Mouse (Mus musculus) mature B cell (primary cell): ENCODE measurements around the gene Clptm1l.

Experiments
- in situ Hi-C: fragments of 300-500 bp; cut with MboI; formaldehyde crosslinking; loops from 2 replicates; pipeline ENCODE4 v1.14.3; 2019

The Clptm1l gene

DNA sequence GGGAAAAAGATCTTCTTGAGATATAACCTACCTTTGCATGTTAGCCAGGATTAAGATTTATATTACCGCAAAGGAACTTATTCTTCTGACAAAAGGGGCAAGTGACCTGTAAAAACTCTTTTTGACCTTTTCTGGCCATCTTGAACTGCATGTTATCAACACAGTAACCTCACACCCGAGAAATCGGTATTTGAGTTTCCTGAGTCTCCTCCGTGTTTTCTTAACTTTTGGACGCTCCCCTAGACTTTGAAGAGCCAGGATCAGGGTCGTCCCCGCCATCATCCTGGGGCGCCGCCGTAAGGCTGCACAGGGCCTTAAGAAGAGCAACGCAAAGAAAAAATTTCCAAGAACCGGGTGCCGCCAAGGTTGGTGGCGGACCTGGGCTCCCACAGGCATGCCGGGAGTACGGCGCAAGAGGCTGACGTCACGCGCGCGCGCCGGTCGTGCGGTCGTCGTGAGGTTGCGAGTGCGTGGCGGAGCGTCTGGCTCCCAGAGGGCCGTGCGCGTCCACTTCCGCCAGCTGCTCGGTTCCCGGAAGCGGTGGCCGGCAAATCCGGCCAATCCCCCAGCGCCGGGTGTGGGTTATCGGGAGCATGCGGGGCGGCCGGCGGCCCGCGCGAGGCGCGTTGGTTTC, at the start of gene Clptm1l:
Gene Clptm1l, plus strand, starts transcription at position 485 of the 634 bp plus-strand sequence.
- in situ Hi-C loops = no loop called here

DNA sequence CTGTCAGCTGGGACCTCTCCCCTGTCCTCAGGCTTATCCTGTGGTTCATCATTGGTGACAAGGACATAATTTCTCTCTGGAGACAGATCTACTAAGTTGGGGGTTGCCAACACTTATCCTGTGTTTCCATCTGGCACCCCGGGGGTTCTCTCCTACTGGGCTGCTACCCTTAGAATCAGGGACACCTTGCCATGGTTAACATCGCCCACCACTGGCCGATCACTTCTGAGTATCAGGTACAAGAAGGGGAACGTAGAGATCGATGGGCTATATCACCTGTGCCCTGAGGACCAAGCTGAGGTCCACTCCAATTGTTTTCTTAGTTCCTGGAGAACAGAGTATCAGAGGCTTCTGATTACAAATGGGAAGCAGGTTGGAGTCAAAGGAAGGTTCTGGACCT, 39.6 kb upstream of the Clptm1l start:
- in situ Hi-C loops = no loop called here

DNA sequence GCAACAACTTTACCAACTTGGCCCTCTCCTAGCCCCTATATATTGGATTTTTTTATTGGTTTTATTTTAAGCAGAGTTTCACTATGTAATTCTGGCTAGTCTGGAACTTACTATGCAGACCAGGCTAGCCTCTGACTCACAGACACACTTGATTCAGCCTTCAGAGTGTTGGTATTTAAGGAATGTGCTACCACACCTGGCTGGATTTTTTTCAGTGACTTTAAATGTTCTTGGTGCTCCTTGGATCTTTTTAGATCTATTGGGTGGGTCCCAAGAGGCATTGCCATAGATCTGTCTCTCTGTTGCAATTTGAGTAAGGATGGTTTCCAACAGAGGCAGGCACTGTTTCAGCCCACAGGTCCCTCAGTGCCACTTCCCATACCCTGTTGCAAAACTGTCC, 28.8 kb upstream of the Clptm1l start:
- in situ Hi-C loops = no loop called here

DNA sequence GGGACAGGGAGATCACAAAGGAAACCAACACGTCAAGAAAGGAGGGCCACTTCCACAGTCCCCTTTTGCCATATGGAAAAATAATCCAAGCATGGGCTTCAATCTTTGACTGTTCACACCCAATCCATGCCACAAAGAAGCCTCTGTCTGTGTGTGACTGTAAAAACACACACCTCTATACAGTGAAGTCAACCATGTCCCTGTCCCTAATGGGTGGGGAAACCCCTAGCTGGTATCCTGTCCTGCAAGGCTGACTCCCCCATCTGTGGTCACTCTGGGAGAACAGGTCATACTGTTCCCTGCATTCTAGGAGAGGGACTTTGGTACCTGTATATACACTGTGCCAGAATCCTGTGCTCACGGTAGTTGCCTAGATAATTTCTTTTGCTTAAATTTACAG, 26.5 kb upstream of the Clptm1l start:
- in situ Hi-C loops = no loop called here

GRCm38 (mm10) chr13:73591488-73591887, 12.3 kb upstream of the Clptm1l start:
- in situ Hi-C loops = no loop called here

GRCm38 (mm10) chr13:73592546-73592945, 11.3 kb upstream of the Clptm1l start:
- in situ Hi-C loops = no loop called here

DNA sequence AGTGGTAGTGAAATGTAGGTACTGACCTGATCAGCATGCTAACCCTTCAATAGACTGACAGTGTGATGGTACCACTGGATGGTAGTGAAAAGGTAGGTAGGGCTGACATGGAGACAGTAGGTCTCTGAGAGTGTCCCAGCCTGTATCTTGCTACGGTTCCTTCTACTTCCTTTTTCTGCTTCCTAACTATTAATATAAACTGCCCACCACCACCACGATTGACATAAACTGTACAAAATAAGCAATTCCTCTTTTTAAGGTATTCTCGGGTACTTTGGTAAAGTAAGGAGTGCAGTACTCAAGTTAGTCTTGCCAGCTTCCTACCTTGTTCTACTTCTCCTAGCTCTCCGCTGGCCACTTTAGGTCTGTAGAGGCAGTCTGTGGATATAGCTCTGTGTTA, 7.5 kb upstream of the Clptm1l start:
- in situ Hi-C loops = no loop called here

GRCm38 (mm10) chr13:73600217-73600616, 3.6 kb upstream of the Clptm1l start:
- in situ Hi-C loops = no loop called here

DNA sequence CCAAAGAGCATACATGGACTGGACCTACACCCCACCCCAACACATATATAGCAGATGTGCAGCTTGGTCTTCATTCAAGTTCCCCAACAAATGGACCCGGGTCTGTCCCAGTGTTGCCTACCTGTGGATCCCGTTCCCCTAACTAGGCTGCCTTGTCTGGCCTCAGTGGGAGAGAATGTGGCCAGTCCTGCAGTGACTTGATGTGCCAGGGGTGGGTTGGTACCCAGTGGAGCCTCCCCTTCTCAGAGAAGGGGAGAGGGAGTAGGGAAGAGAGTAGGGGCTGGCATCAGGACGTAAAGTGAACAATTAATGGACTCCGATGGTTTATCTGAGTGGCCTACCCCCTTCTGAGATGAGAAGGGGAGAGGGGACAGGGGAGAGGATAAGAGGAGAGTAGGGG, 760 bp upstream of the Clptm1l start:
- in situ Hi-C loops = no loop called here

DNA sequence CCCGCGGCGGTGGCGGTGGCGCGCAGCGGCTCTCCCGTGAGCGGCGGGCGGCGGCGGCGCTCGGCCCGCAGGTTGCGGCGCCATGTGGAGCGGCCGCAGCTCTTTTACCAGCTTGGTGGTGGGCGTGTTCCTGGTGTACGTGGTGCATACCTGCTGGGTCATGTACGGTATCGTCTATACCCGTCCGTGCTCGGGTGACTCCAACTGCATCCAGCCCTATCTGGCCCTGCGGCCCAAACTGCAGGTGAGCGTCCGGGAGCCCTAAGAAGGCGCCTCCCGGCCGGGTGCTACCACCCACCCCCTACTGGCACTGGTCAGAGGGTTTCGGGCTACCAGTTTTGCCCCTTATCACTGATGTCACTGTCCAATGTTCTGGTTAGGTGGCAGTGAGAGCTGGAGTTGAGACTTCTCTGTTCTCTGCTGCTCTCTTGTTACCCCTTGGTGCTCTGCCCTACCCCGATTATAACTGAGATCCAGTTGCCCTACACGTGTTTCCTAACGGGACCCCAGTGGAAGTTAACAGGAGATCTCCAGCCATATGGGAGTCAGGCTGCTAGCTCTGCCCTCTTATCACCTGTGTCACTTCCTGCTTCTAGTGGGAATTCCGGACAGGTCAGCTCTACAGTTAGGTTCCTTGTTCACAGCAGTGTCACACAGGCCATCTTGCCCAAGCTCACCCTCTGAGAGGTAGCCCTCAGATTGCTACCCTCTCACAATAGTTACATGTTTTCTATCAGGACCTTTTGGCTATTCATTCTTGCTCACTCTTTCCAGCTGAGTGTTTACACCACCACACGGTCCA, 551 bp downstream of the Clptm1l start:
- in situ Hi-C loops = no loop called here

GRCm38 (mm10) chr13:73618406-73618805, 14.6 kb downstream of the Clptm1l start:
- in situ Hi-C loops = no loop called here

- in situ Hi-C loops = no loop called here
These were observed 16.8 kb downstream of the Clptm1l start for GRCm38 (mm10) chr13:73620637-73621036.

DNA sequence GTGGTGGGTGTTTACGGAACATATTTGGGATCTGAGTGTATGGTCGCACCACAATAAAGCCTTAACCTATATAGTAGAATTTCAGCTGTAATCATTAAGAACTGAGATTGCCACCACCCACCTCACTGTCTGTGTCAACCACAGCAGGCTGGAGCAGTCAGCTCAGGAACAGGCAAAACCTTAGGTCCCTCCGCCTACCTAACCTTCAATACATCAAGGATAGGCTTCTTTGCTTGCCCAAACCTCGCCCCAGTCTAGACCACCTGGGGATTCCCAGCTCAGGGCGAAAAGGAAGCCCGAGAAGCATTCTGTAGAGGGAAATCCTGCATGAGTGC, 22.6 kb downstream of the Clptm1l start:
- in situ Hi-C loops = no loop called here

GRCm38 (mm10) chr13:73626745-73627549, 23.1 kb downstream of the Clptm1l start, which contains the start of gene Tert:
Gene Tert (plus strand): TSS chr13:73626911.
- in situ Hi-C loops = no loop called here

GRCm38 (mm10) chr13:73628586-73629113, 24.8 kb downstream of the Clptm1l start:
- in situ Hi-C loops = no loop called here

DNA sequence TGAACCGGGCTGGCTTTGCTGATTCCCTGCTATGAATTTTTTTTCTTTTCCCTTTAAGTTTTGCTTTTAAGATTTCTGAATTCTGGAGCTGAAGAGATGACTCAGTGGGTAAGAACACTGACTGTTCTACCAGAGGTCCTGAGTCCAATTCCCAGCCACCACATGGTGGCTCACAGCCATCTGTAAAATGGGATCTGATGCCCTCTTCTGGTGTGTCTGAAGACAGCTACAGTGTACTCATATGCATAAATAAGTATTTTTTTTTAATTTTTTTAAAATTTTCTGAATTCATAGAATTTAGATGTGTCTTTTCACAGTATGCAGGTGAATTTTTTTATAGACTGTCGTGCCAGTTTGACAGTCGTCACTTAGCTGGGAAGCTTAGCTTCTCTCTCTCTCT, 28.0 kb downstream of the Clptm1l start:
- in situ Hi-C loops = no loop called here

- in situ Hi-C loops = no loop called here
These were observed 34.0 kb downstream of the Clptm1l start for GRCm38 (mm10) chr13:73637826-73638225.

DNA sequence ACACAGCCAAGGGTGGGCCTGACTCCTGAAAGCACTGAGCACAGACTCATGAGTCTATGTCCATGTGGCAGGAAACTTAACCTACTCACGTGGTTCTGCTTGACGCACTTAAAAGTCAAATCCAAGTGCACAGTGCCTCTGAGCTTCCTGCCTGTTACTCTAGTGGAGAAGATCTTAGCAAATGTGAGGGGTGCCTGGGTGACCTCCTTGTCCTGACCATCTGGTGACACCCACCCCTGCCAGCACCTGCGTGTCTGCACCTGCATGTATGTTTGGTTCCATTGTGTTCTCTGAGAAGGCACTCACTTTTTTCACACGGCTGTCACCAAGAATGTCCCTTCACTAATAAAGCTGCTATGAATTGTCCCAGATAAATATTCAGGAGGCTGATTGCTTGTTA, 37.5 kb downstream of the Clptm1l start:
- in situ Hi-C loops = no loop called here

DNA sequence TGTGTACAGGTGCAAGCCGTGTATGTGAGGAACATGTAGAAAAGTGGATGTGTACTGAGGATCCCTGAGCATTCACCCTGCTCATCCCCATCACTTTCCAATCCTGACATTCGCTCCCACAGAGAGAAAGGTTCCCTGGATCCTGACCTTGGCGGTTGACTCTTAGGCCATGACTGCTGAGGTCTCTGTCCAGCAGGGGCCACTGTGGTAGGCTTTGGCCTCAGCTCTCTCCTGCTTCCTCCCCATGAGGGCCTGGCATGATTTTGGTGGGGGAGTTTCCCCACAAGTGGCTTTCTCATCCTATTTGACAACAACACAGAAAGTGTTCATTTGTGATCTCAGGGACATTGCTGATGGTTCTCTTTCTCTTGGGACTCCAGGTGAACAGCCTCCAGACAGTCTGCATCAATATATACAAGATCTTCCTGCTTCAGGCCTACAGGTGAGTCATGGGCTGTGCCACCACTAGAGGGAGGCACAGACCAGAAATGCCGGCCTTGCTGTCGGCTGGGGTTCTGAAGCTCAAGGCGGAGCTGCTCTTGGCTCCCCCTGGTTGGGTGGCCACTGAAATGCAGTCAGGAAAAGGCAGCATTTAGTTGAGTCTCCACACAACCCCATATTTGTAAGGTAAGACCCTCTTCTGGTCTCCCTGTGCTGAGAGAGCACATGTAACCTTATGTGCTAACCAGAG, 42.7 kb downstream of the Clptm1l start:
- in situ Hi-C loops = no loop called here

DNA sequence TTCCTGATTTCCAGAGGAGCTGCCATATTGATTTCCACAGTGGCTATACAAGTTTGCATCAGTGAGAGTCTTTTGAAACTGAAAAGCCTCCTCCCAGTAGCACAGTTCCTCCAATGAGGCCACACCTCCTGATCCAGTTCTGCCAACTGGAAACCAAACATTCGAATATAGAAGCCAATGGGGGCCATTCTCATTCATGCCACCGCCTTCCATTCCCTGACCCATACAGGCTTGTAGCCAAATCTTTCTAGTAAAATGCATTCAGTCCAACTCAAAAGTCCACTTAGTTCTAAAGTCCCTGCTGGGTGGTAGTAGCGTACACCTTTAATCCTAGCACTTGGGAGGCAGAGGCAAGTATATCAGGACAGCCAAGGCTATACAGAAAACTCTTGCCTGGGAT, 49.5 kb downstream of the Clptm1l start:
- in situ Hi-C loops = no loop called here

- in situ Hi-C loops = no loop called here
These were observed 51.2 kb downstream of the Clptm1l start for GRCm38 (mm10) chr13:73654976-73655375.

DNA sequence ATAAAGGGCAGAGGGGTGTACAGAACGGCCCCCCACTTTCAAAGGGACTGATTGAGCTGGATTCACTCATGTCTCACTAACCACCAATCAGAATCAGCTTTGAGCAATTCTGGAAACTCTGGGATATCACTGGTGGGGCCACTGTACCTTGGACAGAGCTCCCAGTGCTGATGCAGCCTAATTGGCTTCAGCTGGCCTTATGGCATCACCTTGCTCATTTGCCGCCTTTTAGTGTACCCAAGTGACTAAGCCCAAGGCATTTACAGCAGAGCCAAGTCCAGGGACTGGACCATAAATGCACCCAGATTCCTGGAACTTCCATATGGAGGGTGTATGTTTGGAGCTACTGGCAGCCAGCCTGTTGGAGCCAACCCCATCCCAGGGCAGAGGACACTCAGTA, 55.1 kb downstream of the Clptm1l start:
- in situ Hi-C loops = no loop called here
